Mouse (Mus musculus): ENCODE results near the gene Grm1.
"Not testable (repeated sequence)": the region's sequence is repeated elsewhere in the genome, so short reads cannot be mapped to it uniquely, and the experiment has no call there.

The Grm1 gene

GRCm38 (mm10) chr10:11081611-11082398, at the start of gene Grm1:
TSS of gene Grm1 (minus strand) at chr10:11082356.
- peak; percentile 9 for DNase-seq

- no peak for DNase-seq
Measured at GRCm38 (mm10) chr10:11121781-11122180, 39.6 kb upstream of the Grm1 start.

GRCm38 (mm10) chr10:11098475-11099044, 16.4 kb upstream of the Grm1 start:
- DNase-seq: no peak

- no peak for DNase-seq
Measured at GRCm38 (mm10) chr10:11086348-11086747, 4.2 kb upstream of the Grm1 start.

GRCm38 (mm10) chr10:11080725-11081610, 1.2 kb downstream of the Grm1 start:
- no peak for DNase-seq

- DNase-seq: no peak
Measured at GRCm38 (mm10) chr10:11080013-11080724, 2.0 kb downstream of the Grm1 start.

- DNase-seq: no peak
Measured at GRCm38 (mm10) chr10:11079506-11079905, 2.6 kb downstream of the Grm1 start.

GRCm38 (mm10) chr10:11065136-11065535, 17.0 kb downstream of the Grm1 start:
- no peak for DNase-seq

- no peak for DNase-seq
Measured at GRCm38 (mm10) chr10:11061318-11062071, 20.7 kb downstream of the Grm1 start.

GRCm38 (mm10) chr10:11049361-11049760, 32.8 kb downstream of the Grm1 start:
- DNase-seq: no peak

- DNase-seq: not testable (repeated sequence)
Measured at GRCm38 (mm10) chr10:11045421-11045820, 36.7 kb downstream of the Grm1 start.

- DNase-seq: no peak
Measured at GRCm38 (mm10) chr10:11044455-11045106, 37.6 kb downstream of the Grm1 start.

GRCm38 (mm10) chr10:11039323-11039722, 42.8 kb downstream of the Grm1 start:
- DNase-seq: no peak

- no peak for DNase-seq
Measured at GRCm38 (mm10) chr10:11032221-11032620, 49.9 kb downstream of the Grm1 start.

- DNase-seq: no peak
Measured at GRCm38 (mm10) chr10:11025764-11026518, 56.2 kb downstream of the Grm1 start.

GRCm38 (mm10) chr10:11018970-11019531, 63.1 kb downstream of the Grm1 start:
- no peak for DNase-seq

- no peak for DNase-seq
Measured at GRCm38 (mm10) chr10:11013653-11014052, 68.5 kb downstream of the Grm1 start.

GRCm38 (mm10) chr10:10996766-10997165, 85.4 kb downstream of the Grm1 start:
- no peak for DNase-seq

GRCm38 (mm10) chr10:10991708-10992107, 90.4 kb downstream of the Grm1 start:
- no peak for DNase-seq

GRCm38 (mm10) chr10:10971311-10971710, 110.8 kb downstream of the Grm1 start:
- no peak for DNase-seq

All from lung, postnatal 10 days (tissue).